Mouse (Mus musculus) adrenal gland, postnatal 10 days (tissue): Measurements from ENCODE around the gene Il1r1. TPM values are rescaled to one million over a fixed set of nuclear protein-coding genes. Genes with fewer than 3 reads are reported as not detected.

Source experiments
- DNase-seq: peaks from one replicate; pipeline ENCODE4 v3.0.0; 2021; ENCODE audit warnings: mixed read lengths
- total RNA-seq, 2 experiments: library from RNA; stranded (reverse); gene quantifications; 2 replicates each; pipeline ENCODE4 v1.2.3; 2021

Gene Il1r1
- total RNA-seq, 2 experiments from 2014 or later: 8.4 to 9.0 TPM

DNA sequence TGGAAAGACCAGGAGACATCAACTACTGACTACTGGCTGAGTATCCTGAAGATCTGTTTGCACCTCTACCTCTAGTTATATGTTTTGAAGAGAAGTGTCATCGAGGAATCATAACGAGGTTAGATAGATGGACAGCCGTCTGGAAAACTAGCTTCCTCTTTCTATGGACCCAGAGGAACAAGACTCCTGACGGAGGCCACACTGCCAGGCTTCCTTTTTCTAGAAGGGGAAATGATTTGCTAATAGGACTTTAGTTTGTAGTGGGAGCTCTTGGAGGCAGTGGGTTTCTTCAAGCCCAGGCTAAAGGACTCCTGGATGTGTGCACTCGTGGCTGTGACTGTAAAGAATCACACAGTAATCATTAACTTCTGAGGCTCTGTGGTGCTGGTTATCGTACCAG, 96.9 kb downstream of the Il1r1 start:
- no peak for DNase-seq

GRCm38 (mm10) chr1:40322543-40322942, 97.7 kb downstream of the Il1r1 start:
- DNase-seq: no peak

DNA sequence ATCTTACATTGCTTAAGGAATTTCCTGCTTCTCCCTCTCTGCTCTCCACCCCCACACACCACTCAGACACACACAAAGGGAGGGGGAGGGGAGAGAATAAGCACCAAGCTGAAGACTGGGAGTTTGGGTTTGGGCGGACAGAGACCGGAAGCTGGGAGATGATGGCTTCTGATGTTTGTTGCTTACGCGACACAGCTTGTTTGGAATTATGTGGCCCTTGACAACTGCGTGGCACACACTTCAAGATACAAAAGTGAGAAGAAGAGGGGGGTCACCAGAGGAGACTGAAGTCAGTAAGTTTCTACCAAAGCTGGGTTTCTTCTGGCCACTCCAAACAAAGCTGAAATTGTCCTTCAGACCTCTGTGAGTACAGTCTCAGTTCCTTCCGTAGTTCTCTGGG, 99.6 kb downstream of the Il1r1 start, which contains the start of gene Il1rl2:
Gene Il1rl2, plus strand, starts transcription at position 154 of the 400 bp plus-strand sequence.
- peak; percentile 10 for DNase-seq

DNA sequence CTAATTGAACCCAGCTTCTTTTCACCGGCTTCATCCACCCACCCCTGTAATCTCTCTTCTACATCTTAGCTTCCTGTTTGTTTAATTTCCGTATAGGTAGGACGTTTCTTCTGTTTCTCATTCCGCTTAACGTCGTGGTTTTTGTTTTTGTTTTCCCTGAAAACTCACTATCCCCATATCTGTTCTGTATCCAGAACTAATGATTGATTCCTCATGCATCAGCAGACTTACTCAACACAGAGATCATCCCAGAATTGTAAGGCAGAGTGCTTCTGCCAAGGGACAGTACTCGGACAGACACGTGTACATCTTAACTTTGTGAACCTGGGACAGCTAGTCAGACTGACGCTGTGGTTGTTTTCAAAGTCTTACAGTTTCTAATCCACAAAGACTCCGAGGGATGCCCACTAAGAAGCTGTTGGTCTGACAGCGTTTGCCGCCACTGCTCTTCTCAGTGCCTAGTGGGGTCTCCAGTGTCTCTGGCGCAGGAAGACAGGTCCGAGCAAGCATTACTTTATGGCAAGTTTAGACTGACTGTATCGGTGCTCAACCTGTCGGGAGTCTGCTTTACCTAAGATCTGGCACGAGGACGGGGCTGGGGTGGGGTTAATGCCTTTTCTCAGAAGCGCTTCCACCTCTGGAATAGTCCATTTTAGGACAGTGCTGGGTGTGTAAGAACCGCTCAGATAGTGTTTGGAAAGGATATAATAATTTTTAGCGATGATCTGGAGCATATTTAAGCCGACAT, 100.2 kb downstream of the Il1r1 start:
- DNase-seq: no peak

GRCm38 (mm10) chr1:40325711-40326327, 100.9 kb downstream of the Il1r1 start:
- DNase-seq: no peak

DNA sequence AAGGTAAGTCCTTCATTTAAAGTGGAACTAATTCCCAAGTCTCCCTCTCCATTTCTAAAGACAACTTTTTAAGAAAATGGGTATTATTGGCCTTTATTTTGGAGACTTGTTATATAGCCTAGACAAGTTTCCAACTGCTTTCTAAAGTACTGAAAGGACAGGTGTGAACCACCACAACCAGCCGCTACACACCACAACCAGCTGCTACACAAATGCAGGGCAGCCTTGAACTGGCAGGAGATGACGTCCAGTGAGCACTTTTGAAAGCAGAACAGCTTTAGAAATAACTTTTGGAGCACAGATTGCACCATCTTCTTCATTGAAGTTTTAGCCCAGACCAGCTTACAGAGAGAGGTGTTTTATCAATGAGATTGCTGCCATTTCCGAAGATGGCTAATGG, 102.7 kb downstream of the Il1r1 start:
- no peak for DNase-seq

- no peak for DNase-seq
These were observed 104.6 kb downstream of the Il1r1 start for GRCm38 (mm10) chr1:40329526-40329925.

GRCm38 (mm10) chr1:40330181-40330580, 105.3 kb downstream of the Il1r1 start:
- no peak for DNase-seq

DNA sequence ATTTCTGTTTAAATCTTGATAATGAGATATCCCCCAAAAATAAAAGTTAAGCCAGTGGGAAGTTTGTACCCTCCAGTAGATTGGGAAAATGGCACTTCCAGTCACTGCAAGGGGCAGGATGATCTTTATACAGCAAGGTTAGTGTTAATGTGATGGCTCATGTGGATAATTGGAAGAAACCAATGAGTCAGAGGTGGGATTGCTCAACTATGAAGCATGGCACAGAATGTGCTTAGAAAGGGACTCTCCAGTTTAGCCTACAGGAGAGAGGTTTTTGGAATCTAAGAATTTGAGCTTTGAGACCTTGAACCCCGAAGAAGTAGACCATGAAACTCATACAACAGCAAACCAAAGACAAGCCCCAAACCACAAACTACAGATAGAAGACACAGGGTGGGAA, 114.5 kb downstream of the Il1r1 start:
- no peak for DNase-seq

GRCm38 (mm10) chr1:40340102-40340501, 115.2 kb downstream of the Il1r1 start:
- DNase-seq: no peak

- DNase-seq: no peak
These were observed 127.5 kb downstream of the Il1r1 start for GRCm38 (mm10) chr1:40352158-40352903.

GRCm38 (mm10) chr1:40352904-40353286, 128.0 kb downstream of the Il1r1 start:
- no peak for DNase-seq

- no peak for DNase-seq
These were observed 129.8 kb downstream of the Il1r1 start for GRCm38 (mm10) chr1:40354665-40355064.

DNA sequence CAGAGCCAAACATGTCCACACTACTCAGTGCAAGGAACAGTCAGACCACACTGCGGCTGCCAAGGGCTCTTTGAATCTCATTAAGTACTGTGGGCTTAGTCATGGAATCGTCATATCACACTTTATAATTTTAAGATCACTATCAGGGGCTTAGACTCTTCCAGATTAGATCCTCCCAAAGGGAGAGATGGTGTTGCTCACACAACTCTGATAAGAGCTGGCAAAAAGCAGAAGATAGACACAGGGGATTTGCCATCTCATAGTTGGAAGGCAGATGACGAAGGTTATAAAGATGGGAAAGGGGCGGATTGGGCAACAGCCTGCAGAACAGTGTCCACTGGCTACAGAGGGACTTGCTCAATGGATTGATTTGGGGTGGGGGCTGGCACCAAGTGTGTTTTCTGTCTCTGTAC, 130.6 kb downstream of the Il1r1 start:
- DNase-seq: no peak

- DNase-seq: no peak
These were observed 131.1 kb downstream of the Il1r1 start for GRCm38 (mm10) chr1:40355904-40356521.

GRCm38 (mm10) chr1:40357921-40358320, 133.0 kb downstream of the Il1r1 start:
- no peak for DNase-seq

DNA sequence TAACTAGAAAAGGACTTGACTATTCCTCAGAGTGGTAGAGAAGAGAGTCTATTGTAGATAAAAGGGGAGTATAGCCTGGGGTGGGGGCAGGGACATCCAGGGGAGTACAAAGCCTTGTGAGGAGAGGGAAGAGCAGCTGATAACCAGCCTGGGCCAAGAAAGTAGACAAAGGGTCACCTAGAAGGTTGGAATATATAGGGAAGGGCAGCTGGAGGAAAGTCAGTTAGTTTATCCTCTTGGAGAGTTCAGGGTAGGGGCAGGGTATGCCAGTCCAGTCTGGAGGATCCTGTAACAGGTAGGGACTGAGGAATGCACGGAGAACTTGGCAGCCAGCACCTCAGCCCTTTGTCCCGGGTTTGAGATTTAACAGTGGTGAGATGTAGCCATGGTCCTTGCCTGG, 133.5 kb downstream of the Il1r1 start:
- DNase-seq: no peak

DNA sequence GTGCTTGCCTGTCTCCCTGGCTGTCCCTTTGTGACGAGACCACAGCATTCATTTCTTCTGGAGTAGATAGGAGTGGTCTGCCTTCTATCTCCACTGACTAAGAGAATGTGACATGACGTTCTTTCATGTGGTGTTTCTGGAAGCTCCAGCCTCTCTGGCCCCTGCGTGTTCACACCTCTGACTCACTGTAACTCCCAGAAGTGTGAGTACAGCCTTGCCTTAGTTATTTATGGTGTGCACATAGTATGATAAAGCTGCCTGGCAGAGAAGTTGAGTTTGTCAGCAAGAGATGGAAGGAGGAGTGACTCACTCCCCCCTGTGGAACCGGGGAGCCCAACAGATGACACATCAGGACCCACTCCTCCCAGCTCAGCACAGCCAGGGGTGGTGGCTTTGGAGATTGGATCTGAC, 133.9 kb downstream of the Il1r1 start:
- peak; percentile 23 for DNase-seq

GRCm38 (mm10) chr1:40359731-40360130, 134.9 kb downstream of the Il1r1 start:
- DNase-seq: no peak

GRCm38 (mm10) chr1:40360969-40361368, 136.1 kb downstream of the Il1r1 start:
- DNase-seq: no peak

- DNase-seq: no peak
These were observed 136.7 kb downstream of the Il1r1 start for GRCm38 (mm10) chr1:40361596-40361995.

GRCm38 (mm10) chr1:40362784-40363183, 137.9 kb downstream of the Il1r1 start:
- DNase-seq: no peak
